Comparison of ENCODE assay signal across 12 mouse cellular contexts in the genomic region with DNA sequence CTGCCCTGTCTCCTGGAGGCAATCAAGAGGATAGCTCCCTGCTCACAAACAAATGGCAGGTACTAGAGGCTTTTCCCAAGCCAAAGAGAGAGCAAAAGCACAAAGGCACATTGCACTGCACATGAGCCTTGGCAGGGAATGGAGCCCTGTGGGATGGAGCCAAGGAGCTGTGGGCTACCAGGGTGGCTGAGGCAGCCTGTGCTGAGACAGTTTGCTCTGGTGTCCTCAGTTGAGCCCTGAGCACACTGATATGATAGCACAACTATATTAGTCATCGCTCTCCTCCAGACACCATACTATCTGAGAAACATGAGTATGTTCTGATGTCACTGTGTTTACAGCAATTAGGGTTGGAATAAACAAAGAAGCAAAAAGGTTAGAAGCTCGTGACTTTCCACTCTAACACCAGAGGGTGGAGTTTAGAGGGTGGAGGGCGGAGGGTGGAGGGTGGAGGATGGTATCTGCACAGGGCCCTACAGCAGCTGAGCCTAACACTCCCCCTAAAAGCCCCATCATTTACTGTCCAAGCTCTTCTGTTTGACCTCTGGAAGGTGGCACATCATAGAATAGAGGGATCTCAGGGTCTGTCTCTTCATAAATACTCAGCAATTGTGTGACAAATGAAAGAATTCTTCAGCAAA. TPM values are rescaled to one million over a fixed set of nuclear protein-coding genes. Genes with fewer than 3 reads are reported as not detected.
DNase-seq lines count a peak whose midpoint lies in the region; ATAC-seq lines count a peak whose summit lies in the region.
"Had no signal": no experiment of that assay in that cellular context is flagged by ENCODE, and none has a peak within 500 bp of the region (broad histone marks: within the 10 kb centered on the region; RNA-seq: fewer than 3 reads in every experiment).

No protein-coding gene starts in this region.

- no peak overlapping the region for H3K9ac ChIP-seq in forebrain, embryonic 16.5 days (replicated peaks; ENCODE audit: low read depth, low read length)

- no peak overlapping the region for H3K4me2 ChIP-seq in forebrain, embryonic 16.5 days (ENCODE audit: low read length)

- ATAC-seq in forebrain, embryonic 16.5 days = no peak
- ATAC-seq: CD4-positive, CD25-positive, alpha-beta regulatory T cell, adult 4 months had no signal

- no peaks in the 10 kb centered on the region for H3K4me1 ChIP-seq in forebrain, embryonic 16.5 days (replicated peaks; ENCODE audit: control insufficient read depth, insufficient read depth, low read length)
- H3K4me1 ChIP-seq: hindbrain, embryonic 10.5 days had no signal

- no peak overlapping the region for H3K27ac ChIP-seq in forebrain, embryonic 16.5 days (ENCODE audit: low read length)
- H3K27ac ChIP-seq: hindbrain, embryonic 10.5 days had no signal

- no peaks in the 10 kb centered on the region for H3K36me3 ChIP-seq in forebrain, embryonic 16.5 days (ENCODE audit: control insufficient read depth, insufficient read depth)
- H3K36me3 ChIP-seq: hindbrain, embryonic 10.5 days had no signal

- intact Hi-C loops in heart, postnatal 36 days (cut with DNase I) = loop anchor here (2.0 kb wide), 1 partner anchor 54 kb away; no protein-coding TSS in a partner anchor

- WGBS in forebrain, embryonic 16.5 days = 85% methylated on average over 3 of the region's 3 CpGs

- H3K4me3 ChIP-seq in forebrain, embryonic 16.5 days (replicated peaks; ENCODE audit: low read length) = no peak overlapping the region
- H3K4me3 ChIP-seq: hindbrain, embryonic 10.5 days had no signal

- H3K9me3 ChIP-seq in forebrain, embryonic 16.5 days (ENCODE audit: control insufficient read depth, low read length) = no peaks in the 10 kb centered on the region
- H3K9me3 ChIP-seq: hindbrain, embryonic 10.5 days had no signal

- DNase-seq in cerebellum, adult 18-20 months = peak; percentile 30 to 36
- no peak for DNase-seq in cerebellum, postnatal 4 days (ENCODE audit: low spot score in 2 of 2)
- DNase-seq in 416B (ENCODE audit: low read depth) = peak; percentile 46
- DNase-seq in cerebellum, postnatal 25 days = peak; percentile 56 to 71
- peak; percentile 57 to 67 for DNase-seq in heart, postnatal 36 days
- DNase-seq in right cerebral cortex, postnatal 10 days (ENCODE audit: low spot score in 2 of 2) = no peak
- DNase-seq in thymus, postnatal 0 days (ENCODE audit: low spot score) = no peak
- DNase-seq: kidney, adult 8-10 months; thymus, postnatal 4 days had no signal

- H3K27me3 ChIP-seq in forebrain, embryonic 16.5 days (replicated peaks; ENCODE audit: control insufficient read depth, insufficient read depth, low read length) = no peaks in the 10 kb centered on the region

RNA-seq across cellular contexts. Expression of a gene that starts 18.6 kb away (rescaled TPM):
- 10 to 100 TPM; 29.7 to 37.5 TPM for total RNA-seq in heart, postnatal 36 days (2021)
- polyA plus RNA-seq in forebrain, embryonic 16.5 days (2015; fragmentation: Nextera tagmentation; extraction: Ambion mirVana) = 23.1 and 26.9 TPM in 2 replicates
- 14.8 and 15.9 TPM in 2 replicates for polyA plus RNA-seq in thymus, postnatal 0 days (2015; fragmentation: Nextera tagmentation; extraction: Ambion mirVana)

Comparison
In these comparisons a context has a peak if more than half of its experiments do, and no peak if none do; other contexts are left out.
1. DNase-seq: peak in cerebellum, adult 18-20 months (2 of 2), 416B (single experiment), cerebellum, postnatal 25 days (2 of 2) and heart, postnatal 36 days (2 of 2); none in cerebellum, postnatal 4 days (0 of 2), right cerebral cortex, postnatal 10 days (0 of 2) and thymus, postnatal 0 days (single experiment).